Mouse (Mus musculus) c-Kit-negative CD71-positive TER-119-positive erythroid progenitor cells, embryonic 14.5 days (primary cell): ENCODE data around the gene ccdc198.

Experiments
- DNase-seq: peaks from one replicate; pipeline ENCODE4 v3.0.0-alpha.2; 2013; ENCODE audit warnings: low read depth, low spot score

Gene ccdc198

DNA sequence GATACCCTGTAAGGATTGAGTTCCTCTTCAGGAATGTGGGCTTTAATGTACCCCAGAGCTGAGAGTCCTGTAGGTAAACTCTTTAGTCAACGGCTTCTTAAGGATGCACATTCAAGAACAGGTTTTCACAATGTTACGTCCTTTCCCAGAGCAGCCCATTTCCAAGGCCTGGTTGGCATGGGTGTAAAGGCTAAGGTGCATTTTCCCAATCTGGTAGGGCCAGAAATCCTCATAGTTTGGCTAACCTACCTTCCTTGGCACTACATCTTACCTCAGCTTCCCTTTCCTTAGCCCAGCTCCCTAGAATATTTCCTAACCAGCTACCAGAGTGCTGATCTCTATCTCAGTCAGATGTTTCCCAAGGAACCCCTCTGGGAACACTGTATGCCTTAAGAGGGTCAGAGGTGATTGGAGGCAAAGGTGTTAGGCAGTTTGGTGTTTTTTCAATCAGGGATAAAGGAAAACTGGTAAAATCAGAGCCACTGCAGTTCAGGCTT lies 48.2 kb downstream of the ccdc198 start:
- no peak for DNase-seq

GRCm38 (mm10) chr14:49186270-49186669 lies 59.0 kb downstream of the ccdc198 start:
- DNase-seq = no peak

GRCm38 (mm10) chr14:49179736-49180135 lies 65.5 kb downstream of the ccdc198 start:
- no peak for DNase-seq

DNA sequence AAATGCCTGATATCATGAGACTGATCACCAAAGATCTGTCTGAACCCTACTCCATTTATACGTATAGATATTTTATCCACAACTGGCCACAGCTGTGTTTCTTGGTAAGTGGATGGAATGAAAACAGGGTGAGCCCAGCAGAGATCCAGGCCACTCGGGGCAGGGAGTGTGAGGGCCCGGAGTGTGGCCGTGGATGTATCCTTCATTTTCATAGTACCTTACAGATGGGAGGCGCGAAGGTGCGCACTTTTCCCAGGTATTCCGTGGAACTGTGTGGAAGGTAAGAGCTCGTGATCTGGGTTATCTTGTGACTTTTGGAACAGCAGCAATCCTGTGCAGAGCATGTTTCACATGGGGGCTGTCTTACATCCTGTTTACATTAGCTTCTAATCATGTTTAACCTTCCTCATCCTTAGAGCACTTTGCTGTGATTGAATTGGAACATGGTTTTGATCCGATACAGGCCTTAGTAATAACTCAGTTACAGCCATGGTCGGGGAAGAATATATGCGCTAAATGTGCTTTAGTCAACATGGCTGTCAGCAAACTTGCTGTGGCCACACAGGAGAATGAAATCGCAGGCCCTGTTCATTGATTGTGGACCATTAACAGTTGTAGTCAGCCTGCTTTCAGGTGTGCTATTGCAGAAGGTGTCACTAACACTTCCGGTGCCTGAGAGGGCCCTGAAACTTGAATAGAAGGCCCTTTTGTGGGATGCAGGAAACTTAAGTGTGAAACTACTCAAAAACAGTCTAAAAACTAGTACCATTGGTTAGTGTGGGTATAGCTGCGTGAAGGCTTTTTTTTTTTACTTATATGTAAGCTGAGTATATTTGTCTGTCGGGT lies 71.8 kb downstream of the ccdc198 start:
- DNase-seq = no peak

DNA sequence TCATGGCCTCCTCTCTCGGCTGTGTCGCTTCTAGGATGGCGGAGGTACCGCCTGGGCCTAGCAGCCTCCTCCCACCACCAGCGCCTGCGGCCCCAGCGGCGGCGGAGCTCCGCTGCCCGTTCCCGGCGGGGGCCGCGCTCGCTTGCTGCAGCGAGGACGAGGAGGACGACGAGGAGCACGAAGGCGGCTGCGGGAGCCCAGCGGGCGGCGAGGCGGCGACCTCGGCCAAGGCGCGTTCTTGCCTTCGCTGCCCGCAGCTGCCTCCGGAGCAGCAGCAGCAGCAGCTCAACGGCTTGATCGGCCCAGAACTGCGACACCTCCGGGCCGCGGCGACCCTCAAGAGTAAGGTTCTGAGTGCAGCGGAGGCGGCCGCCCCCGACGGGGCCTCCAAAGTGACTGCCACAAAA lies 72.7 kb downstream of the ccdc198 start:
- DNase-seq = no peak

DNA sequence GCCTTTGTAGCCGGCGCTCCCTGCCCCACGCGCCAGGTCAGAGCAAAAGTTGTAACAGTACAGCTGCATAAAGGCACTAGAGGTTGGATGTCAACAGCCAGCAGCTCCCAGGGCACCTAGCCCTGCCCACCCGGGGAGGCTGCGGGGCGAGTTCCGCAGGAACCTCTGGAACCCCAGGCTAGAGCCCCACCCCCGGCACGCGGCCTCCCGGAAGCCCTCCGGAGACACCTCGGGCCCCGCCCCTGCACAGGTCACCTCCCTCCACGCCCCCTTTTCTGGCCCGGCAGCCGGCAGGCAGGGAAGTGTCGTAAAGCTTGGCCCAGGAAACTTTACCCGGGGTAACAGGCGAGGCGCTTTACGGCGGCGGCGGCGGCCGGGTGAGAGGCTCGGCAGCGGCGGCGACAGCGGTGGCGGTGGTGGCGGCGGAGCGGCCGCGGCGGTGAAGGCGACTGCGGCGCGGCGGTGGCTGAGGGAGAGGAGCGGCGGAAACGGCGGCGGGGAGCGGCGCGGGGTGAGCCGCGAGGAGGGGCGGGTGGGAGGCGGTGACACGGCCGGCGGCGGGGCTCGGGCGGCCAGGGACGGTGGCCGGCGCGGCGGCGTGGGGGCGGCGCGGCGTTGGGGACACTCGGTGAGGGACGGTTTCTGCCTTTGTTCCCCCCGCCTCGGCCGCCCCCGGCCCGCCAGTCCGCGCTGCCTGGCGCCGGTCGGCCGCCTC lies 73.2 kb downstream of the ccdc198 start, which contains the start of gene Naa30:
Naa30 (plus strand) TSS at position 360 of the 715 bp plus-strand sequence.
- DNase-seq = peak; percentile 87

GRCm38 (mm10) chr14:49171286-49171685 lies 74.0 kb downstream of the ccdc198 start:
- no peak for DNase-seq
